Comparison of ENCODE assay signal across 9 mouse cellular contexts in genomic region chr16:43502339-43503009, GRCm38 (mm10).
DNase-seq lines count a peak whose midpoint lies in the region; ATAC-seq and TF ChIP-seq lines count a peak whose summit lies in the region.
"Had no signal": no experiment of that assay in that cellular context is flagged by ENCODE, and none has a peak within 500 bp of the region (broad histone marks: within the 10 kb centered on the region; RNA-seq: fewer than 3 reads in every experiment).

No protein-coding gene starts in this region.

- DNase-seq in cerebellum, adult 11 months, result peak; percentile 32
- no peak for DNase-seq in cerebellum, adult 11-12 months
- DNase-seq in liver, embryonic 11.5 days (ENCODE audit: low spot score), result no peak
- DNase-seq in liver, result no peak
- DNase-seq in hindbrain, embryonic 14.5 days (ENCODE audit: low spot score), result peak; percentile 67
- DNase-seq in gastrocnemius, postnatal 4 days (ENCODE audit: low spot score in 2 of 2), result no peak
- DNase-seq in thymus, adult 2 months, result no peak
- DNase-seq: liver, embryonic 13.5 days had no signal

- WGBS in liver, embryonic 11.5 days, result 54% methylated on average over 12 of the region's 12 CpGs
- WGBS in hindbrain, embryonic 14.5 days, result 21% methylated on average over 12 of the region's 12 CpGs
- 19% methylated on average over 12 of the region's 12 CpGs for WGBS in neural tube, embryonic 14.5 days
- WGBS in thymus, adult 2 months, result 84% methylated on average over 12 of the region's 12 CpGs

- H3K4me2 ChIP-seq in liver, embryonic 11.5 days, result peak overlapping the region; percentile 61; the same call in 1 of the 2 replicates
- H3K4me2 ChIP-seq in hindbrain, embryonic 14.5 days (replicated peaks), result peak overlapping the region; percentile 73
- peak overlapping the region; percentile 72 for H3K4me2 ChIP-seq in neural tube, embryonic 14.5 days (ENCODE audit: low read depth, low read length)

- TF ChIP-seq POLR2A in thymus, adult 2 months (IDR thresholded peaks at IDR 0.05; ENCODE audit: control insufficient read depth, extremely low read depth, insufficient read depth, low read length, poor library complexity), result no peak

- TF ChIP-seq CTCF in thymus, adult 2 months (IDR thresholded peaks at IDR 0.05; ENCODE audit: borderline replicate concordance, control insufficient read depth, extremely low read depth, insufficient read depth, low read length, poor library complexity), result no peak

- no peaks in the 10 kb centered on the region for H3K36me3 ChIP-seq in liver, embryonic 11.5 days (ENCODE audit: control insufficient read depth, insufficient read depth, low read length)
- no peaks in the 10 kb centered on the region for H3K36me3 ChIP-seq in hindbrain, embryonic 14.5 days (replicated peaks; ENCODE audit: control insufficient read depth, insufficient read depth)
- no peaks in the 10 kb centered on the region for H3K36me3 ChIP-seq in neural tube, embryonic 14.5 days (ENCODE audit: control insufficient read depth, insufficient read depth, low read length)
- no peaks in the 10 kb centered on the region for H3K36me3 ChIP-seq in thymus, adult 2 months (ENCODE audit: control insufficient read depth, insufficient read depth, low read length)
- H3K36me3 ChIP-seq: liver, embryonic 13.5 days had no signal

- H3K9me3 ChIP-seq in liver, embryonic 11.5 days (ENCODE audit: control insufficient read depth, low read length), result no peaks in the 10 kb centered on the region
- no peaks in the 10 kb centered on the region for H3K9me3 ChIP-seq in hindbrain, embryonic 14.5 days (ENCODE audit: control insufficient read depth, low read length)
- H3K9me3 ChIP-seq in neural tube, embryonic 14.5 days (ENCODE audit: control insufficient read depth, low read length), result no peaks in the 10 kb centered on the region
- H3K9me3 ChIP-seq: liver, embryonic 13.5 days had no signal

- no peak overlapping the region for H3K9ac ChIP-seq in liver, embryonic 11.5 days (ENCODE audit: low read depth, low read length)
- peak overlapping the region; percentile 79 for H3K9ac ChIP-seq in hindbrain, embryonic 14.5 days
- peak overlapping the region; percentile 81 for H3K9ac ChIP-seq in neural tube, embryonic 14.5 days (replicated peaks; ENCODE audit: low read depth, low read length)
- H3K9ac ChIP-seq: liver, embryonic 13.5 days had no signal

- H3K27ac ChIP-seq in liver, embryonic 11.5 days (ENCODE audit: low read depth, low read length), result no peak overlapping the region
- H3K27ac ChIP-seq in hindbrain, embryonic 14.5 days, result peak overlapping the region; percentile 94
- peak overlapping the region; percentile 93 for H3K27ac ChIP-seq in neural tube, embryonic 14.5 days (ENCODE audit: low read depth, low read length)
- H3K27ac ChIP-seq in thymus, adult 2 months (ENCODE audit: control insufficient read depth, insufficient read depth, low read length), result no peak overlapping the region
- H3K27ac ChIP-seq: liver, embryonic 13.5 days had no signal

- no peak overlapping the region for H3K4me3 ChIP-seq in liver, embryonic 11.5 days (ENCODE audit: low read depth, low read length)
- peak overlapping the region; percentile 53 for H3K4me3 ChIP-seq in hindbrain, embryonic 14.5 days (replicated peaks; ENCODE audit: low read length)
- peak overlapping the region; percentile 46 for H3K4me3 ChIP-seq in neural tube, embryonic 14.5 days (ENCODE audit: low read depth, low read length)
- H3K4me3 ChIP-seq in thymus, adult 2 months (ENCODE audit: control insufficient read depth, insufficient read depth, low read length), result no peak overlapping the region
- H3K4me3 ChIP-seq: liver, embryonic 13.5 days had no signal

- H3K4me1 ChIP-seq in liver, embryonic 11.5 days (replicated peaks; ENCODE audit: control insufficient read depth, insufficient read depth, low read length), result no peaks in the 10 kb centered on the region
- H3K4me1 ChIP-seq in hindbrain, embryonic 14.5 days (replicated peaks; ENCODE audit: control insufficient read depth, insufficient read depth, low read length), result peaks cover 27% of the 10 kb centered on the region
- H3K4me1 ChIP-seq in neural tube, embryonic 14.5 days (ENCODE audit: control insufficient read depth, insufficient read depth, low read length), result peaks cover 17% of the 10 kb centered on the region
- H3K4me1 ChIP-seq in thymus, adult 2 months (replicated peaks; ENCODE audit: control insufficient read depth, insufficient read depth, low read length), result peaks cover 3% of the 10 kb centered on the region; the same call in 1 of the 2 replicates
- H3K4me1 ChIP-seq: liver, embryonic 13.5 days had no signal

- ATAC-seq in liver, embryonic 11.5 days (replicated peaks; ENCODE audit: low FRiP score), result no peak
- no peak for ATAC-seq in hindbrain, embryonic 14.5 days (ENCODE audit: low FRiP score)
- ATAC-seq in neural tube, embryonic 14.5 days (ENCODE audit: low read depth), result no peak

- H3K27me3 ChIP-seq in liver, embryonic 11.5 days (replicated peaks; ENCODE audit: control insufficient read depth, insufficient read depth, low read length), result no peaks in the 10 kb centered on the region; the same call in 1 of the 2 replicates
- H3K27me3 ChIP-seq in hindbrain, embryonic 14.5 days (ENCODE audit: control insufficient read depth, insufficient read depth, low read length), result no peaks in the 10 kb centered on the region
- H3K27me3 ChIP-seq in neural tube, embryonic 14.5 days (ENCODE audit: control insufficient read depth, insufficient read depth, low read length), result no peaks in the 10 kb centered on the region
- no peaks in the 10 kb centered on the region for H3K27me3 ChIP-seq in thymus, adult 2 months (ENCODE audit: control insufficient read depth, insufficient read depth, low read length)
- H3K27me3 ChIP-seq: liver, embryonic 13.5 days had no signal

Comparison
In these comparisons a context has a peak if more than half of its experiments do, and no peak if none do; other contexts are left out.
1. DNase-seq: peak in cerebellum, adult 11 months (single experiment) and hindbrain, embryonic 14.5 days (single experiment); none in cerebellum, adult 11-12 months (single experiment), liver, embryonic 11.5 days (single experiment), liver (single experiment), gastrocnemius, postnatal 4 days (0 of 2) and thymus, adult 2 months (single experiment).
2. H3K27ac ChIP-seq: peak in hindbrain, embryonic 14.5 days (single experiment) and neural tube, embryonic 14.5 days (single experiment); none in liver, embryonic 11.5 days (single experiment) and thymus, adult 2 months (single experiment).
3. H3K4me3 ChIP-seq: peak in hindbrain, embryonic 14.5 days (single experiment) and neural tube, embryonic 14.5 days (single experiment); none in liver, embryonic 11.5 days (single experiment) and thymus, adult 2 months (single experiment).
4. Peak in every context shown above with its lines, with median percentiles within 50 percentile points of each other: H3K4me2 ChIP-seq.